Mouse (Mus musculus) forelimb bud, embryonic 11.5 days (tissue): Measurements from ENCODE around the gene C1qtnf2.

ENCODE experiments used
- DNase-seq: peaks from one replicate; pipeline ENCODE4 v3.0.0-alpha.2; 2012; ENCODE audit warnings: low read depth, low spot score

Gene C1qtnf2

GRCm38 (mm10) chr11:43474225-43474774, at the start of gene C1qtnf2:
Gene C1qtnf2 (plus strand): TSS chr11:43474276.
- no peak for DNase-seq

GRCm38 (mm10) chr11:43424386-43424785, 49.7 kb upstream of the C1qtnf2 start:
- DNase-seq, result no peak

DNA sequence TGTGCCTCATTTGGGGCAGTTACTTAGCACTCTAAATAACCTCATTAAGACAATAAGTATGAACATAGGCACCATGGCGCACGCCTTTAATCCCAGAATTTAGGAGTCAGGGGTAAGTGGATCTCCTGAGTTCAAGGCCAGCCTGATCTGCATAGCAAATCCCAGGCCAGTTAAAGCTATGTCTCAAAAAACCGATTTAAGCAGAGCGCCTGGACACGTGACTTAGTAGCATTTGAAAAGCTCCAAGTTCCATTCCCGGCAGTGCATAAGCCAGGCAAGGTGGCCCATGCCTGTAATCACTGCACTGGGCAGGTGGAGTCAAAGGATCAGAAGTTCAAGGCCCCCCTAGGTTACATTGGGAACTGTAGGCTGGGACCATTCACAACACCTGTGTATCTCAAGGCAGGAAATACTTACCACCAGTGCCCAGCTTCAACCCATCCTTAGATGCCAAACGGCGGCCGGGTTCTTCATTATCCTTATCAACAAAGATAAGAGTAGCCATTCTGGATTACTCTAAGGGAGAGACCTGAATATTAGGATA, 48.8 kb upstream of the C1qtnf2 start:
- DNase-seq, result no peak

DNA sequence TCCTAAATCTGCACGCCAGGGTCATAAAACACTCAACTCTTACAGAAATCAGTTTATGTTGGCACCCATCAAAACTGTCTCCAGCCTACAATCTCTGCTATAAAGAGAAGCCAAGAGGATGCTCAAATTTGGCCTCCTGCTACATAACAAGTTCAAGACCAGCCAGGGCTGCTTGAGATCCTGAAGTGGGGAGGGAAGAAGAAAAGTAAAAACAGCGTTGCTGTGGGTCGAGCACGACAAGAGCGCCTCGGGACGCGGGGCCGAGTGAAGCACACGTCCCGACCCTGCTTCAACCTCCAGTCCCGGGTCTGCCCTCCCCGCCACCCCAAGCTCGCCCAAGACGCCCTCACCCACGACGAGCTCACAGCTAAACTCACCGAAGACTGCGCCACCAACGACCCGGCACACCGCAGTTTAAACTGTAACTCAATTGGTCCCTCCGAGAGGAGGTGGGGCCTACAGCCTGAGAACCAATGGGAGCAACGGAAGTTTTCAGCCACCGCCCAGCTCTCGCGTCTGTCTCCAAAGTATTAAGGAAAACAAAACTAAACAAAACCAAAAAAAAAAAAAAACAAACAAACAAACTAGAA, 48.2 kb upstream of the C1qtnf2 start, which contains the start of gene Pttg1:
Gene Pttg1 (minus strand): TSS at position 428 of the 590 bp plus-strand sequence.
- peak; percentile 88 for DNase-seq

DNA sequence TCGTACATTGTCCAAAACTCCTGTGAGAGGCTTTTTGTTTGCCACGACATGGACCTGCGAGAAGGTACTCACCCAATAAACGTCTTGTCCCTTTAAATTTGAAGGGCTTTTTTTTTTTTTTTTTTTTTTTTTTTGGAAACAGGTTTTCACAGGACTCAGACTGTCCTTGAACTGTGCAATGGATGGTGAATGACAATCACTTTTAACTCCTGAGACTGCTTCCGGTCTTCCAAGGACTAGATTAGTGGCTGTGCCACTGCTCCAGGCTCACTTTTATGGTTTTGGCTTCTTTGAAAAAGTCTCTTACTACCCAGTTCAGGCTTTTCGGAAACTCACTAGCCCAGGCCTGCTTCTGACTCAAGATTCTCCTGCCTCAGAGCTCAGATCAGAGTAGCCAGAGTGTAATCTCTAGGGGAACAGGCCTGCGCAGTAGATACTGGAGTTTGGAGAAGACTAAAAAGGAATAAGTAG, 47.6 kb upstream of the C1qtnf2 start:
- DNase-seq, result no peak

DNA sequence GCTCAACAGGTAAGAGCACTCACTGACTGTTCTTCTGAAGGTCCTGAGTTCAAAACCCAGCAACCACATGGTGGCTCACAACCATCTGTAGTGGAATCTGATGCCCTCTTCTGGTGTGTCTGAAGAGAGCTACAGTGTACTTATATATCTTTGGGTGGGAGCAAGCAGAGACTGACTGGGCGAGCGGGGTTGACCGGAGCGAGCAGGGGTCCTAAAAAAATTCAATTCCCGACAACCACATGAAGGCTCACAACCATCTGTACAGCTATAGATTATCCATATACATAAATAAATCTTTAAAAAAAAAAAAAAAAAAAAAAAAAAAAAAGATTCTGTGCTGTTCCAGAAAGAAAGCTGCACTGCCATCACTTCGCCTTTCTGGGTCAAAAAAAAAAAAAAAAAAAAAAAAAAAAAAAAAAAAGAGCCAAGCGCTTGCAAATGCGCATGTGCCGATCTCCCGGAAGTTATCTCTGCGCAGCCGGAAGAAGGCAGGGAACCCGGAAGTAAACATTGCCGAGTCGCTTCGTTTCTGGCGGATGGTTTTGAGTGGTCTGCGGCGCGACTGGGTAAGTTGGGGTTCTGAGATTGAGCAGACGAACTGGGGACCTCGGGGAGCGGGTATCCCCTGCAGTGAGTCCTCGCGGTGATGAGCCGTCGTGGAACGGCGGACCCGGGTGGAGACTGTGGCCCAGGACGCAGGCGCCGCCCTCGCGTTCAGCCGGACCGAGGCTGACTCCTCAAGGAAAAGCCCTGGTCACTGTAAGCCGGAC, 40.6 kb upstream of the C1qtnf2 start, which contains the start of gene Slu7:
Gene Slu7 (plus strand): TSS at position 491 of the 770 bp plus-strand sequence.
- DNase-seq, result peak; percentile 82

- DNase-seq, result no peak
Observed at GRCm38 (mm10) chr11:43434024-43434407, 40.1 kb upstream of the C1qtnf2 start.

DNA sequence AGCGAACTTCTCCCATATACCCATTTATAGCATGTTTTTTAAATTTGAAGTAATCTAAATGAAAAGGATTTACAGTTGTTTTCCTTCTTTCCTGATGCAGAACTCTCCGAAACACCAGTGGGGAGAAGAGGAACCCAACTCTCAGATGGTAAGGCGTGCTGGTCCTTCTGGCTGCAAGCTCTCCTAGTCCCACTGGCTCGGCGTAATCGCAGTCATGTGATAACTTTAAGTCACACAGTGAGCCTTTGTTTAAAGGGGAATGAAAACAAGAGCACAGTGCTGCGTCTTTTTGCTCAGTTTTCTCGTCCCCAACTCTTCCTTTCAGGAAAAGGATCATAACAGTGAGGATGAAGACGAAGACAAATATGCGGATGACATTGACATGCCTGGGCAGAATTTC, 33.0 kb upstream of the C1qtnf2 start:
- DNase-seq, result no peak

- no peak for DNase-seq
Observed at GRCm38 (mm10) chr11:43443183-43443582, 30.9 kb upstream of the C1qtnf2 start.

DNA sequence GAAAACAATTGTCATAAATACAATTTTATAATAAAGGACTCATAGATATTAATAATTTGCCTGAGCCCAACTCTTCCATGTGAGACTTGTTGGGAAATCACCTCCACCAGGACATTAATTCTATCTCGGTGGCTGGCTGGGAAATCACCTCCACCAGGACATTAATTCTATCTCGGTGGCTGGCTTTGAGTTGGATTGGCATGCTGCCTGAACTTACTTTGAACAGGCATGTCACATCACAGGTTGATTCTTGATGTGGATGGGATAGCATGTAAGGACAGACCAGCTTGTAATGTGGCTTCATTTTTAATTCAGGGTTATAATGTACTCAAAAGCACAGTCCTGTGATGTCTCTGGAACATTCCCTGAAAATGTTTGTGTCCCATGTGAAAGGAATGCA, 24.2 kb upstream of the C1qtnf2 start:
- no peak for DNase-seq

- no peak for DNase-seq
Observed at GRCm38 (mm10) chr11:43451322-43451721, 22.8 kb upstream of the C1qtnf2 start.

GRCm38 (mm10) chr11:43452266-43452665, 21.8 kb upstream of the C1qtnf2 start:
- DNase-seq, result no peak

DNA sequence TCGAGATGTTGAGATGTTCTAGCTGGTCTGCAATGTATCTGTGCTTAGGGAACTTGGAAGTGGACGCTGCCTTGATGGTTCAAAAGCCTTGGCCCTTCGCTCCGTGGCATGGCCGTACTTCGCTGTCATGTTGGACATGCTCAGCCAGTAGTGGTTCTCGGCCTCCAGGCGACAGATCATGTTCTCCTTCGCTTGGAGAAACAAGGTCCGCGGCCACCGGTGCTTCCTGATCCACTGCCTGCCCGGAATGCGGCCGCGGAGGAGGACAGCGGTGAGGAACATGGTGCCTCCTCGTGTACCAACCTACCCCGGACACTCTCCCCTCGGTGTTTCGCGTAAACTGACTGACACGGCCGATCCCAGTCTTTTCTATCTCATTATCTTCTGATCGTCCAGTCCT, 10.9 kb upstream of the C1qtnf2 start:
- no peak for DNase-seq

DNA sequence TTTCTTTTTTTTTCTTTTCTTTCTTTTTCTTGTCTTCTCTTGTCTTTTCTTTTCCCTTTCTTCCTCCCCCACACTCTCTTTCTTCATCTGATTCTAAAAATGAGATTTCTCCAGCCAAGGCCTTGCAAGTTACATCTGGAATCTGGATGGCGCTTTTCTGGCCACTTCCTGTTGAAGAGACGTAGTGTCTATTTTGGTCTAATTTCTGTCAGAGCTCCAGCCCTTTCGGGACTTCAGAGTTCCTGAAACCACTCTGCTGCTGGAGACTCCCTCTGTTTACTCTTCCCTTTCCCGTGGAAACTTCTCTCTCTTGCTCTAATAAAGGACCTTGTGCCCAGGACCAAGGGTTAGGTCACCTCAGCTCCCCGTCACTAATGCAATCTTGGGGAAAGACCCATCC, 4.0 kb upstream of the C1qtnf2 start:
- no peak for DNase-seq

GRCm38 (mm10) chr11:43470881-43471820, 2.9 kb upstream of the C1qtnf2 start:
- no peak for DNase-seq

DNA sequence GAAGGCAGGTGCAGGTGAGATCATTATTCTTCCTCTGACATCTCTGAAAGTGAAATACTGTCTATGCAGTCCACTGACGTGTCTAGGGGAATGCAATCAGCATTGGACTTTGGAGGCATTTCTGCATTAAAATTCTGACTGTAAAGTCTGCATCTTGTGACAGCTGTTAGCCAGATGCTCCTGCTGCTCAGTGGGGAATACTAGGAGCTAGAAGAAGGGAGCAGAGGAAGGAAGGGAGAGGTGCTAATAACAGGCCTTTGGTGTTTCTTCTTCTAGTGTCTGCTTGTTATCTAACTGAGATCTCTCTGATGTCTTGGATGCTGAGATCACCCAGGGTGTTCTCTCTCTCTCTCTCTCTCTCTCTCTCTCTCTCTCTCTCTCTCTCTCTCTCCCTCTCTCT, 961 bp upstream of the C1qtnf2 start:
- no peak for DNase-seq

- no peak for DNase-seq
Observed at GRCm38 (mm10) chr11:43473635-43474224, 346 bp upstream of the C1qtnf2 start.

- no peak for DNase-seq
Observed at GRCm38 (mm10) chr11:43479376-43479775, 5.3 kb downstream of the C1qtnf2 start.

DNA sequence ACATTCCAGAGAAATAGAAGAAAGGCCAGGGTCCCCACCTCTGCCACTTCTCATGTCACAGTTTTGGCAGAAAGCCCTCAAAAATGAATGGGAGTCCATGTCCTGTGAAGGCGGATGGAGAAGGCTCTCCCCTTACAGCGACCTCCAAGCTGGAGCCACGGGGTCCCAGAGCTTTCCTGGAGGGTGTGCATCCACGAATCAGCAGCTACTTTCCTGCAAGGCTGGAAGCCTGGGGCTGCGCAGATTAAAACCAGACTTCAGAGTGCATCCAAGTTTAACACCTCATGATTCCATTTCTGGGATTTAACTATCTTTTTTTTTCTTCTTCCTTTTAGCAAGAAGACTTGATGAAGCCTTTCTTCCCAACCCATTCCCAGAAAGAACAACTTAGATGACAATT, 6.5 kb downstream of the C1qtnf2 start:
- DNase-seq, result no peak

DNA sequence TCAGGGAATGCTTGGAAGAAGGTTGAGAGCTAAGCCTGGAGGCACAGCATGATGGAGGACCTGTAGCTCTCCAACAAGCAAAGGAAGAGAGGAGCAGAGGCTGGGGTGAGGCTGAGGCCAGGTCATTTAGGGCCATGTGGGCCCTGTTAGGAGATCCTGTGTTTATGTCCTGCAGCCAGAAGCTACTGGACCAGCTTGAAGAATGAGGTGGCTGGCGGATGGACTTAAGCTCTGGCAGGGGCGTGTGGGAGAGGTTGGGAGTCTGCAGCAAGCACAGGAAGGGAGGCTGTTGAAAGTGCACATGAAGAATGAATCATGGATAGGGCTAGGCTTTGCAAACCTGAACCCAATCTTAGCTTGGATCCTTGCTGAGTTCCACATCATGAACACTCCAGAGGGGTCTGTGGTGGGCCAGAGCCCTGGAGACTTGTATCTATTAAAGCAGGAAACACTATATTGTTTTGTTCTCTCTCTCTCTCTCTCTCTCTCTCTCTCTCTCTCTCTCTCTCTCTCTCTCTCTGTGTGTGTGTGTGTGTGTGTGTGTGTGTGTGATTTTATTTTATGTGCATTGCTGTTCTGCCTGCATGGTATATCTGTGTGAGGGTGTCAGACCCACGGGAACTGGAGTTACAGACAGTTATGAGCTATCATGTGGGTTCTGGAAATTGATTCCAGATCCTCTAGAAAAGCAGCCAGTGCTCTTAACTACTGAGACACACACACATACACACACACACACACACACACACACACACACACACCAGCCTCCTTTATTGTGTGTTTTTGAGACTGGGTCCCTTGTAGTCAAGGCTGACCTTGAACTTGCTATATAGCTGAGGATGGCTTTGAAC, 7.8 kb downstream of the C1qtnf2 start:
- DNase-seq, result no peak
